Mouse (Mus musculus) embryo, embryonic 11.5 days (tissue): Measurements from ENCODE around the gene Inpp4b.

ENCODE experiments used
- DNase-seq: peaks from one replicate; pipeline ENCODE4 v3.0.0-alpha.2; 2012; ENCODE audit warnings: low read depth, low spot score

Inpp4b gene

DNA sequence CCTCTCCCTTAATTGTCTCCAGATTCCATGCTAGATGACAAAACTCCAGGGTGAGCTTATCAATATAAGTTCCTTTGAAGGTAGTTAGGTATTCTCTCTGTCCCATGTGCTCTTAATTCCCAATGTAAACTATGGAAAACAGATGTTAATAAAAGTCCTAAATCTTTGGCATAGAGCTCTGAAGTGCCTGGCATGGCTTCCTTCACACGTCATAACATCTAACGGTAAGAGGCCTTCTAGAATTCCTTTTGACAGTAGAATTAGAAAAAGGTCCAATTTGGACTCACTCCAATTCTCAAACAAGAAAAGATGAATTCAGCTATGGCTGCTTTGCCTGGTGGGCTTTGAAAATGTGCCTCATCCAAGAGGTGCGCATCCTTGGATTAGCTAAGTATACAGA, 236.6 kb downstream of the Inpp4b start:
- no peak for DNase-seq

DNA sequence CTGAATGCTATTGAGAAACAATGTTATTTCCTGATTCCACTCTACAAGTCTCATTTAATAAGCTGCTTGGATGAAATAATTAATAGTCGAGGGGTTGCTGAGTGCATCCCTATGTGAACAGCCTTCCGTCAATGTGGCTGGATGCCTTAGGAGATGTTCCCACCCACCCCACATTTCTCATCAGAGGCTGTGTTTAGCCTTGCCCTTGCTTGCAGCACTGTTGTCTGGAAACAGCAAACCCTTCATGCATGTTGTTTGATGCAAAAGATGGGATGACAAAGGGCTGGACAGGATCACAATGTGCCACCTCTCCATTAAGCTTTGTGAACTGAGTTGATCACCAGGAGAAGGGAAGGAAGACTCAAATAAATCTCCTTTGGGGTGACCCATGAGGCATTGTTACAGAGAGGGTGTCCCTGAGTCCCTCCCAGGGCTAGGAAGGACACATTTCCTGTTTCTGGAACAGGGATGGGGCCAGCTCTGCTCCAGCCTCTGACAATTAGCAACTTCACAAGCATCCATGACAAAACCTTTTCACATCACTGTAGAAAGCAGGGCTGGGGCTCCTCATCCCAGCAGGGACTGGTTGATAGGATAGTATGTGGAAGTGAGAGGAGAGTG, 239.6 kb downstream of the Inpp4b start:
- DNase-seq = no peak

DNA sequence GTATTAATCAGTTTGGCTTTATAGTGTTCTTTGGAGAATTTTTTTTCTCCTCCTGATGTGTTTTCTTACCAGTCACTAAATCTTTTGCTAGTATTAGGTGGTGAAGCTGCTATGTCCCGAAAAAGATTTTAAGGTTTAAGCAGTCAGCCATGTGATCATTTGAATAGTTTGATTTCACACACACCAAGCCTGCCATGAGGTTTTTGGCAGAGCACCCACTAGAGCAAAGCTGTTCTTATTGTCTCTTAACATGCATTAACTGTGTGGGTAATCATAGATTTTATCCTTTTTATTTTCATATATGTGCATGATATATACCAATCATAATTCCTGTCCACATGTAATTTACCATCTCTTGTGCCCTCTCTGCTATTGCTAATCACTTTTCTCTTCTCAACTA, 240.6 kb downstream of the Inpp4b start:
- DNase-seq = no peak

GRCm38 (mm10) chr8:81586783-81587182, 244.4 kb downstream of the Inpp4b start:
- no peak for DNase-seq

DNA sequence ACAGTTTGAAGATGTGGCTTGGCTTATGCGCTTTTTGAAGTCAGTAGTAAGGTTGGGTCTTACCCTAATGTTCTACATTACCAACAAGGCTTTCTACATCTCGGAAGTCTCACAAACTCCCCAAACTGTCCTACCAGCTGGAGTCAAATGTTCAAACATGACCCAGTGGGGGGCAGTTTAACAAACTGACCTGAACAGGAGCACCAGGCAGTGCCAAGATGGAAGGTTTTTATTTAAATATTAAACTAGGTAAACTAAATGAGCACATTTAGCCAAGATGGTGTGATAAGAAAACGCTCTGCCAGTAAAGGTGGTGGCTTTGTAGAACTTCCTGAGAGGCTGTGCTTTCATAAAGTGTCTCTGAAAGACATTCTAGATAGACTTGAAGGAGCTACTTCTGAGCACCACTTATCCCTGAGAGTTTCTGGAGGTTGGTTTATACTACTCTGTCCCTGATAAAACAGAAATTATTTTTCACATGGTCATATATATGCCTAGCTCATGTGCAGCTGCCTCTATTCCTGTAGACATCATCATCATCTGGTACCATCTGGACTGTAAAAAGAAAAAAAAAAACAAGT, 251.9 kb downstream of the Inpp4b start:
- DNase-seq = no peak

DNA sequence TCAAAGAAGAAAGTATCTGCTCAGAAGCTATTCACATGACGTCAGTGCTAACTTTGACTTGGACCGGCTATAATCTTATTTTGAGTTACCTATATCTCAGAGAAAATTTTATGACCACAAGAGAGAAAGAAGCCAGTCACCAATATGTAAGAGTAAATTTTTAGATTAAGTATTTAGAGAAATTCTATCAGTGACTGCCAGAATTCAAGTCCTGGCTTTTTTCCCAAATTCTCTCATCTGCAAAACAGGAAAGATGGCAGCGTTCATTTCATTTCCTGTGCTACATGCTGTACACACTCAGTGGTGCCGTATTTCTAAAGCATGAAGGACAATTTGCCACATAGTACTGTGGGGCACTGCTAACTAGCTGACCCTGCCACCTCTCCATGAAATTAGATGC, 256.9 kb downstream of the Inpp4b start:
- DNase-seq = no peak

DNA sequence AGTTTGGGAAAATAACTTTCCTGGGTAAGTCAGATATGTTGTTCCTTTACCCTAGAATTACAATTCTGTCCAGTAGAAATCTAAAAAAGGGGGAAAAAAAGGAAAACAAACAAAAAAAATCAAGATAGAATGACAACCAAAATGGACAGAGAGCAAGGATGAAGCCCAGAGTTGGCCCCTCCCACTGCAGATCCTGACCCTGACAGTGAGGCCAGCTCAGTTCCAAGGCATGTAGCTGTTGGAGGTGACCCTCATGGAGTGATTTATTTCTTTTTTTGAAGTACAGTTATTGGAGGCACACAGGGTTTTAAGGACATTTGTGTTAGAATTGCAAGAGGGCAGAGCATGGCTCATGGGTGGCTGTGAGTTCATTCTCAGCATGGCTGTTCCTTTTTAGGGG, 258.8 kb downstream of the Inpp4b start:
- no peak for DNase-seq

DNA sequence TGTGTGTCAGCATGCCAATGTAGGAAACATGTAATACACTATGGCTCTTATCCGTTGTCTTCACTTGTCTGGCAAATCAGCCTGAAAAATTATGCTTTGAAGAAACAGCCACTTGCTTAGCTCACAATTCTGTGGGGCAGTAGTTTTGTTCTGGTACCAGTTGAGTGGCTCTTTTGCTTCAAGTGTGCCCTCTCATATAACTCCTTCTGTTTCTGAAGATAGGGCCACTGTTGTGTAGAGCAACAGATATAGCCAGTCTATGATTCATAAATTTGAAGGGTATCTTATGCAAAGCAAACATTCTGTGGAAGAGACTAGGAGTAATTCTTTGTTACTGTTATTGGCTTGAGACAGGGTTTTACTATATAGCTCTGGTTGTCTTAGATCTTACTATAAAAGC, 265.7 kb downstream of the Inpp4b start:
- DNase-seq = no peak

- DNase-seq = no peak
These were observed 266.7 kb downstream of the Inpp4b start for GRCm38 (mm10) chr8:81609064-81609463.

- DNase-seq = no peak
These were observed 270.3 kb downstream of the Inpp4b start for GRCm38 (mm10) chr8:81612611-81613010.

- no peak for DNase-seq
These were observed 271.8 kb downstream of the Inpp4b start for GRCm38 (mm10) chr8:81614135-81614534.

GRCm38 (mm10) chr8:81614605-81615004, 272.2 kb downstream of the Inpp4b start:
- DNase-seq = no peak

GRCm38 (mm10) chr8:81615552-81615951, 273.2 kb downstream of the Inpp4b start:
- DNase-seq = no peak

DNA sequence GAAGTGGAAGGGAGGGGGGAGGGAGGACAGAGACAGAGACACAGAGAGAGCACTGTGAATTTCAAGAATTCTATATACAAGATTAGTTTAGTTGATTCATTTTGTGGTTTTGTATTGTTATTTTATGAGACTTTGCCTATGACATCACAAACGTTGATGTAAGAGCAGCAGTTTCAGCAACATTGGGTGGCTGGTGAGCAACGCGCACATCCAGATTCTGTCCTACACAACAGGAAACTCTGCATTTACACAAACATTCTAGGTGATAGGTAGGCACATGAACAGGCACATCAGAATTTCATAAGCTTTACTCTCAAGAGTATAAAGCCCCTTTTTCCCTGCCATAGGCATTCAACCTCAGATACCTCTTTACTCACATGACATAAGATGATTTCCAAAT, 276.6 kb downstream of the Inpp4b start:
- DNase-seq = no peak

DNA sequence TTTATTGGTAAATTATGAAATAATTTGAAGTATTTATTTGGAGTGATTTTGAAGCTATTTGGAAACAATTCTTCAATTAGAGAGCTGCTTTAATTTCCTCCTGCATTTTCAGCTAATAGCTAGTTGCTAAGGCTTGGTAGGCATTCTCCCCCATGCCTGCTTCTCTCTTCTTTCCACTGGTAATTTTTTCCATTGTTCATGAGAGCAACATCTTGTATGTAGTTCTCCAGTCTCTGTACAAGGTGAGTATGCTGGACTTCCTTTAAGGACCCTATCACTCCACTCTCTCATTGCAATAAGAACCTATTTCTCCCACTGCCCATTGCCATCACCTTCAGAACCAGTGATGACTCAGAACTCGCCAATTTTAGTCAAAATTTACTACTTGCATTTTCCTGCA, 292.7 kb downstream of the Inpp4b start:
- DNase-seq = no peak

DNA sequence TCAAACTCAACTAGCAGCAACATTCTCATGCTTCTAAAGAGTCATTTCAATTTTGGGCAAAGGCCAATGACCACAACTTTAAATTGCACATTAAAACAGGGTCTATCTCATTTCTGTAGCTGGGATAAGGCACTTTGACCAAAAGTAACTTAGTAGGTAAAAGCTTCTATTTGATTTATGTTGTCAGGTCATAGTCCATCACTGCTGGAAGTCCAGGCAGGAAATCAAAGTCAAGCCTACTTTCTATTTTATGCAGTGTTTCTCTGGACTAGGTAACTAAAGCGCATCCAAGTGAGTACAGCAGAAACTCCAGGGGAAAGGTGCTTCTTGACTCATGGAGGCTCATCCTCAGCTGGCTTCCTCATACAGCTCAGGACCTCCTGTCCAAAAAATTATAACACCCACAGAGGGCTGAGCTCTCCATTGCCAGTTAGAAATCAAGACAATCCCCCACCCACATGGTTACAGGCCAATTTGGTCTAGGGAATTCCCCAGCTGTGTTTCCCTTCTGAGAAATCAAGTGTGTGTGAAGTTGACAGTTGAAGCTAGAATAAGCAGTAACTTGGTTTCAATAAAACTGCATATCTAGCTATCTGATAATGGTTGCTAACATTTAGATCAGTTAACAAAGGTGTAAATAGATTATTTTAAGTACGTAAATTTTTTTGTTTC, 293.7 kb downstream of the Inpp4b start:
- DNase-seq = no peak

- no peak for DNase-seq
These were observed 296.1 kb downstream of the Inpp4b start for GRCm38 (mm10) chr8:81638478-81638877.

GRCm38 (mm10) chr8:81639820-81640219, 297.5 kb downstream of the Inpp4b start:
- DNase-seq = no peak

DNA sequence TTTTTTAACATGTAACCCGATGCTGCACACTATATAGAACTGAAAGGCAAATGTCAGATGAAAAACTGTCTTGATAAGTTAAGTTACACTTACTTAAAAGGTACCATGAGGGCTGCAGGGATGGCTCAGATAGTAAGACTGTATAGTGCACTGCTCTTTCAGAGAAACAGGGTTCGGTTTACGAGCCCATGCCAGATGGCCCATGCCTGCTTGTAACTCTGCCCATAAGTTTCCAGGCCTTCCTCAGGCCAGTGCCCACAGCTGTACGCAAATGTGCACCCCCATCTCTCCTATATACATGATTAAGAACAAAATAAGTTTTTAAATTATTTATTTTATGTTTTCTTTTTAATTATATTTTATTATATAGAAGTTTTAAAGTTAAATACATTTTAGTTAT, 300.7 kb downstream of the Inpp4b start:
- no peak for DNase-seq

- no peak for DNase-seq
These were observed 349.8 kb downstream of the Inpp4b start for GRCm38 (mm10) chr8:81692167-81692566.

- DNase-seq = no peak
These were observed 352.5 kb downstream of the Inpp4b start for GRCm38 (mm10) chr8:81694893-81695292.

DNA sequence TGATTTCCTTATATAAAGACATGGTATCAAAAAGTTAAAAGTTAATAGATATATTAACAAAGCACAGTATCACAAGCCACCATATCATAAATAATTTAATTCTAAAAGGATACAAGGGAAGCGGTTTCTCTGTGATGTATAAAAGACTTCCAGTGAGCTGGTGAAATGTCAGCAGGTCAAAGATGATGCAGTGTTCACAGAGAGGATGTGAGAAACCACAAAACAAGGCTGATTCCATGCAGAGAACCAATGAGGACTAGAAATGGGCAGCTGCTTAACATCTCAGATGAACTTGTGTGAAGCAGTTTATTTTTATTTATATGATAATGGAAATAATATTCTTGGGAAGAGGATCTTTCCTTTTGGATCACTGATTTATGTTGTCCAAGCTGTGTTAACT, 359.7 kb downstream of the Inpp4b start:
- DNase-seq = no peak
